Mouse (Mus musculus) megakaryocyte progenitor cell, adult 5-6 weeks (primary cell): Measurements from ENCODE around the gene Ly6g6f. TPM values are rescaled to one million over a fixed set of nuclear protein-coding genes. Genes with fewer than 3 reads are reported as not detected.

Experiments
- ATAC-seq: replicated peaks from 2 replicates; pipeline ENCODE4 v1.8.0; 2016; ENCODE audit warnings: mild to moderate bottlenecking, moderate TSS enrichment, inconsistent platforms; ENCODE audit not compliant: poor library complexity
- total RNA-seq, 2 experiments: library from RNA; stranded (forward) in 1 of 2; stranded (reverse) in 1 of 2; fragments of 157-497, 149-512 nt in 1 of 2; fragments of 200-1000 nt in 1 of 2; gene quantifications; 2 replicates each; pipeline versions ENCODE4 v1.2.3 to v1.2.4; 2015 to 2017

Gene Ly6g6f
- total RNA-seq, 2 experiments from 2014 or later: not detected

DNA sequence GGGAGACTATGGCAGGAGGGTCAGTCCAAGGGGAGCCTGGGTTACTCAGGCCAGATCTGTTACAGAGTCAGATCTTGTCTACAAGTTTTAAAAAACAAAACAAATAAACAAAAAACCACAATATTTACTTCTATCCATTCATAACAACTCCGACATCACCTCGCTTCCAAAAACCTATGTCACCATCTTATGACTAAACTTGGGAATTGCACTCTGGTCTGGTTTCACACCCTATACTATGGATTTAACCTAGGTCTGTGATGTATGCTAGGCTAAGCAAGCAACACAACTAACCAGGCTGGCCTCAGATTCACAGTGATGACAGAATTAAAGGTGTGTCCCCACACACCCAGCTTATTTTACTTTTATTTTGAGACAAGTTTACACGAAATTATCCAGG is 21.1 kb upstream of the Ly6g6f start:
- ATAC-seq: no peak

DNA sequence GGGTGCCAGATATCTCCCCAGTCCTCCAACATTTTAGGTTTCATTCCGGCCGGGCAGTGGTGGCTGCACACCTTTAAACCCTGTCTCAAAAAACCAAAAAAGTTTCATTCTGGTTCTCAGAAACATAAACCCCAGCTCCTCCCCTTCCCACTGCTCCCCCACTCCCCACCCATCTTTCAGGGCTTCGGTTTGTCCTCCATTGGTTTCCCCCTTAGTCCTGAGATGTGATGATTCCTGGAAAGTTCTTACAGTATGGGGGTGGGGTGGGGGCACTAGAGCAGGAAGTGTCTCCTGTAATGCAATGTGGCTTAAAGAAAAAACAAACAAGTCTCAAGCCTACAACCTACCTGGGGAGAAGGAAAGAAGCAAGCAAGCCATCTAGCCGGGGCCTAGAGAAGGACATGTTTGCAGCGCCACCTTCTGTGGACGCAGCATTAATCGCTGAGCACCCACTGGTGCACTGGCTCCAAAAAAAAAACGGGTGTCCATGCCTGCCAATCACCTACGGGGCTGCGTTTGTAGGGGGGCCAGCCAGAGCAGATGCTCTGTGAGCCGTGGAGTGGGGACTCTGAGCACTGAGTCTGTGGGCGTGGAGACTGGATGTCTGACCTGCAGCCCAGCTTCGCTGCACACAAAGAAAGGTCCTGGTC is 20.5 kb upstream of the Ly6g6f start:
- peak; percentile 51 for ATAC-seq

DNA sequence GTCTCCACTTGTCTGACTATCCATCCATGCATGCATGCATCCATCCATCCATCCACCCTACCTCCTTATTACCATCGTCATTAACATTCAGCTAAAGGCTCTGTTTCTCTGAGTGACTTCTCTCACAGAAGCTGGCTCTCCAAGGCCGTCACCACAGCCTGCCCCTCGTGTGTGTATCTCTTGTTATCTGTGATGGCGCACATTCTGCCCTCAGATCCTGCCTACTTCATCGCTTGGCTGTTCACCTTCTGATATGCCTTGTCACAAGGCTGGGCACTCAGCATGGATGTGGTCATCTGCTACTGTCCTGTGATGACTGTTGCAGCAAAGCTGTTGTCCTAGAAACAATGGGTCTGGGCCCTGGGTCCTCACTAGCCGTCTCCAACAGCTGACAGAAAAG is 19.3 kb upstream of the Ly6g6f start:
- ATAC-seq: peak; percentile 84

DNA sequence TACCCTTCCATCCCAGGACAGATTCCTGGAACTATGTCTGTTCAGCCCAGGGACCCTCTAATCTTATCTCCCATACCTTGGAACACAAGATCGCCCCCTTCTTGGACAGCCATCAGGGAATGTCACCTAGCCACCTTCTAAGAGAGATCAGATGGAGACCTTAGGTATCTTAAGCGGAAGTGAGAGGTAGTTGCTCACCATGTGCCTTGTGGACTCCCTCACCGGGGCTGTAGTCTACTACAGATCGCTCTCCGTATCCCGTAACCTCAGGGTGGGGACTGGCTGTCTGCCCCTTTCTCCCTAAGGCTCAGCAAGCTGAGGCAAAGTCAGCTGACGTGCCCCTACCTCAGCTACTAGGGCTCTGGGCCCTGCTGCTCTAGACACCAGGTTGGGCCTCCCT is 18.7 kb upstream of the Ly6g6f start:
- no peak for ATAC-seq

DNA sequence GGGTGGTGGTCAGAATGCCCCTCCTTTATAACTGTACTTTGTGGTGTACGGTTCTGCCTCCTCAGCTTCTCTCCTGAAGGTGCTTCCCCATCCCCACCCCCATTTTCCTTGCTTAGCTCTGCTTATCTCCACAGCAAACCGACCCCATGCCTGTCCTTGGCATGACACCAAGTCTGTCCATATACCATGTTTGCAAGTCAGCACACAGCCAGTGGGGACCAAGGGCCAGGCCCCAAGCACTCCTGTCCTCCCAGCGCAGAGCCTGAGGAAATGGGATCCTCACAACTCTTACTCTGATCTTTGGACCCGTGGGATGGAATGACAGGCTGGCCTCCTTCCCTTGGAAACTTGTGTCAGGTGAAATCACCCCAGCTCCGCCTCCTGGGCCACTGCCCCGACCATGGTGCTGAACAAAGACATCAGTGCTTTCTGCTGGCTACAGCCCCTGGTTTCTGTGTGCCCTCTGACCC is 17.8 kb upstream of the Ly6g6f start:
- peak; percentile 21 for ATAC-seq

DNA sequence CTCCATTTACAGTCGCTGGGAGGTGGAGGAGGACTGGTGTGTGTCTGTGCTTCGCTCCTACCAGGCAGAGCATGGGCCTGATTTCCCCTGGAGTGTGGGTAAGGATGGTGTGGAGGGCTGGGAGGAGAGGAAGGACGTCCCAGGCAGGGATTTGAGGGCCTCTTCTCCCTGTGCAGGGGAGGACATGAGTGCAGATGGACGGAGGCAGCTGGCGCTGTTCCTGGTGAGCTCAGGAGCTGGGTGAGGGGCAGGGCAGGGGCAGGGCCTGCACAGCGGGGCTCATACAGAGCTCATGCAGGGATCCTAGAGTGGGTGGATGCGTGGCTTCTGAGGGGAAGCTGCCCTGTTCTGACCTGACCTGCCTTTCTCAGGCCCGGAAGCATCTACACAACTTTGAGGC is 16.9 kb upstream of the Ly6g6f start:
- no peak for ATAC-seq

DNA sequence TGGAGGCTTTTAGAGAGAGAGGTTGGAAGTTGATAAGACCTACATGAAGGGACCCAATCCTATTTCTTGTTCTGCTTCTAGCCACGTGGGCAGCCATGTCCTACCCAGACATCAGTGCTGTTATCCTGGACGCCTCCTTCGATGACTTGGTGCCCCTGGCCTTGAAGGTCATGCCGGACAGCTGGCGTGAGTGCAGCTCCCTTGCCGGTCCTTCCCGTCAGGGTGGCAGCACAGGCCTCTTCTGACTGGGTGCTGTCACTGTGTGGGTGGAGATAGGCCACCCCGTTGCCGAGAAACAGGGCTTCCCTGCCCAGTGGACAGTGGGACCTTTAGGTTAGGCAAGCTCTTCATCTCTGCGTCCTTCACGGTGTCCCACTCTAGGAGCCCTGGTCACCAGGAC is 15.8 kb upstream of the Ly6g6f start:
- no peak for ATAC-seq

DNA sequence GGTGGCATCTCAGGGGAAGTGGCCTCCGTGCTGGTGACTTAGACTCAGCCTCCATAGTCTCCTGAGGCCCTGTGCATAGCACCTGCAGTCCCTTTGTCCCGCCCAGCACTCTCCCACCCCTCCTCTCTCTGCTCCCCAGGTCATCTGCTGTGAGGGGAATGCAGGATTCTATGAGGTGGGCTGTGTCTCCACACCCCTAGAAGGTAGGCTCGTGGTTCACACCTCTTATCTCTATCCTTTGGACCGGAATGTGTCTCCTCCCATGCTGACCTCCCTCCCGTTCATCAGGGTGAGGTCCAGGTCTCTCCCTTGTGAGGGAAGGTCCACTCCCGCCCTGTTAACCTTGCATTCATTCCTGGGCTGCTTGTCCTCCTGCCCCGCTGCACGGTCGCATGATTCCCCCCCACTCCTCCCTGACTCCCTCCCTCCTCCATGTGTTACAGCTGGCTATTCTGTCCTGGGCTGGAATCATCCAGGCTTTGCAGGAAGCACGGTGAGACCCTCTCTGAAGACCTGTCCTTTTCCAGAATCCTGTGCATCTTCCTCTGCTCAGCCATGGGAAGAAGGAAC is 14.9 kb upstream of the Ly6g6f start:
- ATAC-seq: no peak

DNA sequence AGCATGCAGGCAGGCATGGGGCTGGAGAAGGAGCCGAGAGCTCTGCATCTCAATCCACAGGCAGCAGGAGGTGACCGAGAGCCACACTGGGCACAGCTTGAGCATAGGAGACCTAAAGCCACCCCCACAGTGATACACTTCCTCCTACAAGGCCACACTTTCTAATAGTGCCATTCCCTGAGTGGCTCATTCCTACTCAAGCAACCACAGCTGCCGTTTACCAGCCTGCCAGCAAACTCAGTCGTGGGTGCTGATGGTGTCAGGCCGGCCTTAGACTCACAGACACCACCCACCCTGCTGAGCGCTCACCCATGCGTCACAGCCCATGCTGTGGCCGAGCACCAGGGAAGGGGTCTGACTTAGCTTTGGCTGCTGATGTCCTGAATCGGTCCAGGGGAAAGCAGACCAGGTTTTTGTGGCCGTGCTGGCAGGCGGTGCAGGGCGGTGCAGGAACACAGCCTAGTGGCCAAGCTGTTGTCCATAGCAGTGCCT is 11.8 kb upstream of the Ly6g6f start:
- ATAC-seq: no peak

DNA sequence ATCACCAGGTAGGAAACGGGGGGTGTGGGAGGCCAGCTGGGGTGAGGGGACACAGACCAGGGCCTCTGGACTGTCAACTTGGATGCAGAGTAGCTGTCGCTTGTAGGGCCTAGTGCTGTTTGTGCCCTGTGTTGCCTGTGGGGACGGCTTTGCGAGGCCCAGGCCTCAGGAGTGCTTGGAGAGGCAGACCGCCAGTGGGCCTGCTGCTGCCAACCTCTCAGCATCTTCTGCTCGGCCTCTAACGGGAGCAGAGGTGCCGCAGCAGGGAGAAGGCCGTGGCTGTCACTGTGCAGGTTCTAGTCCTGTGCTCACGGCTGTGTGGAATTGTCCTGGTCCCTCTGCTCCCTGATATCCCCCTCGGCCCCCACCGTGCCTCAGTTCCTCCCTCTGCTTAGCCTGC is 11.2 kb upstream of the Ly6g6f start:
- ATAC-seq: no peak

DNA sequence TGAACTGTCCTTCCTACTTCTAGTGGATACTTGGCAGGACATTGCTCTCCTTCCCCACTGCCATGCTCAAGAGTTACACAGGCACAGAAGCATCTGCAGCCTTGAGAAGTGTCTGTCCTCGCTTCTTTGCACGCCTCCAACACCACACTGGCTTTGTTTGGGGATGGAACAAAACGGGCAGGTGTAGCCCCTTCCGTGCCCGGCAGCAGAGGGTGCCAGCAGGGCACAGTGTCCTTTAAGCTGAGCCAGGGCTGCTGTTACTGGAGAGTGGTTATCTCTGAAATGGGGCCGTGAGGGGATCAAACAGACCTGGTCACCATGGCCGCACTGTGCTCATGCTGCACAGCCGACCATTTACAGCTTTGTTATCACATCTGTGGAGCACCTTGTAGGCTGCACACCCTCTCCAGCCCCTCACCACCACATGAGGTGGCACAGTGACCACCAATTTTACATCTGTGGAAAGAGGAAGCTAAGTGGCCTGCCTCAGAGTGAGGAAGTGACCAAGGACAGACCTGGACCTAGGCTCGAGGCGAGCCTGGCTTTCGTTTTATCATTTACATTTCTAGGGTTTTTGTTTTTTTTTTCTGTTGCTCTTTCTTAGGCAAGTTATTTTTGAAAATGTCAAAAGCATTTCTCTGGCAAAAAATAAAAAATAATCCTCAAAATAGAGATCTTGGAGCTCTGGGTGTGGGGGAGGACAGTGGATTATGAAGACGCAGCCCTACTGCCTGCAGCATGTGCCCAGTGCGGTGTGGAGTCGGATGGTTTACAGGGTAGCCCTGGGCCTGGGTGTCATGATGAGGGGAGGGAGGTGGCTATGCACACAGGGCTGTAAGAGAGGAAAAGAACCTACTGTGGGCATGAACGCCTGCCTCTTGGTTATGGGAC is 9.3 kb upstream of the Ly6g6f start:
- no peak for ATAC-seq

DNA sequence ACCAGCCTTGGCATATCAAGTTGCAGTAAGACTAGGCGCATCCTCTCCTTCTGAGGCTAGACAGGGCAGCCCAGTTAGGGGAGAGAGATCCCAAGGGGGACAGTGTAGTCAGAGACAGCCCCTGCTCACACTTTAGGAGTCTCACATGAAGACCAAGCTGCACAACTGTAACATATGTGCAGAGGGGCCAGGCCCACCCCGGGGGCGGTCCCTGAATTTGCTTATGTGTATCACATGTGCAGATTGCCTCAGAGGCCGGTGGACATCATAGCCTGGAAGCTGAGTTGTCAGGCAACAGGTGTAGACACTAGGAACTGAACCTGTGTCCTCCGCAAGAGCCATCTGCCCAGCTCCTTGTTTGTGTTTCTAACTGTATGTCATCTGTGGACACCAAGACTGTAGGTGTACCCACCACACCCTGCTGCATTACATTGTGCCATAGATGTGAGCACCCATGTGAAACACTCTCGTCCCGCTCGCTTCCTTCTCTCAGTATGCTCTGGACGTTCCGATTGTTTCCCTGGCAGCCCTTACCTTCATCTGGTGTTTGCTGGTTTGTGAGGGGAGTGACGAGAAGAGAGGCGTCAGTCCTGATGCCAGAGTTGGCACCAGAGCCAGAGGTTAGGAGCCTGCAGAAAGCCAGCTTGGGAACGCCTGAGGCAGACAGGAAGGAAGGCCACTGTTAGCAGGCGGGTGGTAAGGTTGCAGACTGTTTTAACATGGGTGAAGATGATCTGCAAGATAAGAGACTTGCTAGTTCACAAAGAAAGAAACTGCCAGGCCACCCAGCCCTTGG is 7.2 kb upstream of the Ly6g6f start:
- ATAC-seq: no peak

DNA sequence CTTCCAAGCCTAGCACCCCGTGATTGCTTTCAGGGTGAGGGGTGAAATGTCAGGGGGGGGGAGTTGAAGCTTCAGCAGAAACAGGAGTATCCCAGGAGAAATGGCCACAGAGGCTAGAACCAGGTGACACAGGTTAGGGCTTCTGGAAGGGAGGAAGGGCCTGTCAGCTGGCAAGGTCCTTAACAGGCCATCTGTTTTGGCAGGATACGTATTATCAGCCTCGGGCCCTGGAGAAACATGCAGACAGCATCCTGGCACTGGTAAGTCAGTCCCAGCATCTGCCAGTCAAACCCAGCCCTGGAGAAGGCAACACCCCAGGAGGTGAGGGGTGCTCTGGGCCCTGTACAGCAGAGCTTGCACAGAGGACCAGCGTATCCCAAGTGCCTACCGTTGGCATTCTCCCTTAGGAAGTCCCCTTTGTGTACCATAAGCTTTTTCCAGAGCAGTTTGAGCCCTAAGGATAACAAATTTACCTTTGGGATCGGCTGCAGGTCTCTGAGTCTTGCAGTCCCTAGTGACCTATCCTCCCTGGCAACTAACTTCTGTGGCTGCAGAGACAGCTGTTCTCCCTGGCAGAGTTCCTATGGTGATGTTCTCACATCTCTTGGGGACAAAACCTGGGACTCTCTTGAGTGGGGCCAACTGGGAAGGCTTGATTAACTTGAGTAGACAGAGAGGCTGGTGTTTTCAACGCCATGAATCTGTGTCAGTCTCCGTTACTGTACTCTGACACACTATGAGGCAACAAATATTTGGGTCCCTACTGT is 4.9 kb upstream of the Ly6g6f start:
- peak; percentile 69 for ATAC-seq

DNA sequence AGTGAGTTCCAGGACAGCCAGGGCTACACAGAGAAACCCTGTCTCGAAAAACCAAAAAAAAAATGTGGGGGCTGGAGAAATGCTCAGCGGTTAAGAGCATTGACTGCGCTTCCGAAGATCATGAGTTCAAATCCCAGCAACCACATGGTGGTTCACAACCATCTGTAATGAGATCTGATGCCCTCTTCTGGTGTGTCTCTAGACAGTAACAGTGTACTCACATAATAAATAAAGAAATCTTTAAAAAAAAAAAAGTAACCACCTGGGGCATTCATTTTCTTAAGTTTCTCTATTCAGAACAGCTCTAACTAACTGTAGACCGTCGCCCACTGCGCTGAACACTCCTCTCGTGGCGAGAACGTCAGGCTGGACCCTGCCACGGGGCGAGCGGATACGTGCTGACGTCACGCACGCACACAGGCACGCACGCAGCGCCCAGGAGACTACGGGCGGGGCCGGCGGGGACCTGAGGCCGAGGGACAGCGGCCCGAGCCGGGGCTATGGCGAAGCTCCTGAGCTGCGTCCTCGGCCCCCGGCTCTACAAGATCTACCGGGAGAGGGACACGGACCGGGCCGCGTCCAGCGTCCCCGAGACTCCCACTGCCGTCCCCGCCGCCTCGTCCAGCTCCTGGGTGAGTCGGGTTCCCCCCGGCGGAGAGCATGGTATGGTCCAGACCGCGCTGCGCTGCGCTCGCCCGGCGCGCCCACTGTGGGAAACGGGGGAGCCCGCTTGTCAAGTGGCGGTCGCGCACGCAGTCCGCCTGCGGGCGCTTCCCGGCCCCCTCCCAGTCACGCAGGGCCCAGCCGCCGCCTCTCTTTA is 3.6 kb upstream of the Ly6g6f start, which contains the start of gene Abhd16a:
Gene Abhd16a, plus strand, starts transcription at position 439 of the 820 bp plus-strand sequence.
- peak; percentile 93 for ATAC-seq

DNA sequence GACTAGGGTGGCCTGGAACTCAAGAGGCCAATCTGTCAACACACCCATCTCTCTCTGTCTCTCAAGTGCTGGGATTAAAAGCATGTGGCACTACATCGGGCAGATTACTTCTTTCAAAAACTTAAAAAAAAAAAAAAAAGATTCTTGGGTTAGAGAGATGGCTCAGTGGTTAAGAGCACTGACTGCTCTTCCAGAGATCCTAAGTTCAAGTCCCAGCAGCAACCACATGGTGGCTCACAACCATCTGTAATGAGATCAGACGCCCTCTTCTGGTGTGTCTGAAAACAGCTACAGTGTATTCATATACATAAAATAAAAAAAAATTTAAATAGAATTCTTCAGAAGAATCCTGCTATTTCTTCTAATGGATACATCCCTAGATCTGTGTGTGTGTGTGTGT is 2.7 kb upstream of the Ly6g6f start:
- ATAC-seq: no peak

DNA sequence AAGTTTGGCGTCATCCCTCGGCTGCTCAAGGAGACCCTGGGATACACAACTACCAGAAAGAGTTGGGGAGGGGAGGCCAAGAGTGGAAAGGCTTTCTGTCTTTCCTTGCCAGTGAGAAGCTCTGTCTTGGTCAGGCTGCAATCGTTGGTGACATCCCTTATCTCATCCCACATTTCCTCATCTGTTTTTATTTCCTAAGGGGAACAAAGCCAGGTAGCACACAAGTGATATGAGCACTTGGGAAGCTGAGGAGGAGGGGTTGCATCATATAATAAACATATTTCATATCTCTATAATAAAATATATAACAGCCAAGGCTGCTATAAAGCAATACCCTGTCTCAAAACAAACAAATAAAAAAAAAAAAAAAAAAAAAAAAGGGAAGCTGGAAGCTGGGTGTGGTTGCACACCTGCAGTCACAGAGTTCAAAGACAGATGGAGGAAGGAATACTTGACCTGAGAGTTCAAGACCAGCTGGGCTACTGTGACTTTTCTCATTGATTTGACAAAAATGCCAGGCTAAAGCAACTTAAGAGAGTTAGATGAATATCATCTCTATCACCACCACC is 1.4 kb downstream of the Ly6g6f start:
- ATAC-seq: no peak

DNA sequence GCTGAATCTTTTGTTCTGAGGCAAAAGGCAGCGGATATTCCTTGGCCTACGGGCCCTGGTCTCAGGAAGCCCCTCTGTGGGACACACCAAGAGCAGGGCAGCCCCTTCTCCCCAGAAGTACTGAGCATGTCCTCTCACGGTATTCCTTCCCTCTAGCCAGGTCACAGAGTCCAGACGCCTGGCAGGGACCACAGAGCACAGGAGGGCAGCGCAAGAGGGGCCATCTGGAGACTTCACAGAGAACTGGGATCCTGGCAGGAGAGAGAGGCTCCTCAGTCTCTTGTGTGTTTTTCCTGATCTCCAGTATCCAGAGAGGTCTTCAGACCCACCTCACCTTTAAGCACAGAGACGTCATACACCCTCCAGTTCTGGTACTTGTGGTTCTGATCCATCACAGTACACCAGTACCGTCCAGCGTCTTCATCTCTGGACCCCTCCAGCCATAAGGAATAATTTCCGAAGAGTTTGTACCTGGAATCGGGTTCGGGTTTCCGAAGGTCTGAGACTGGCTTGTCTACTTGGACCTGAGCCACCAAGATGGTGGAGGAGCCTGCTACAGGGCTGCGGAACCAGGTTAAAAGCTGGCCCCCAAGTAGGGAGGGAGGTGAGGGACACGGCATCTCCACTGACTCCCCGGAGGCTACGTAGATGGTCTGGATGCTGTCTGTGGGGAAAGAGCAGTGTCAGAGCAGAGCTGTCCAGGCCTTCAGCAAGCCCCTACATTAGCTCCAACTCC is 2.4 kb downstream of the Ly6g6f start:
- ATAC-seq: no peak

DNA sequence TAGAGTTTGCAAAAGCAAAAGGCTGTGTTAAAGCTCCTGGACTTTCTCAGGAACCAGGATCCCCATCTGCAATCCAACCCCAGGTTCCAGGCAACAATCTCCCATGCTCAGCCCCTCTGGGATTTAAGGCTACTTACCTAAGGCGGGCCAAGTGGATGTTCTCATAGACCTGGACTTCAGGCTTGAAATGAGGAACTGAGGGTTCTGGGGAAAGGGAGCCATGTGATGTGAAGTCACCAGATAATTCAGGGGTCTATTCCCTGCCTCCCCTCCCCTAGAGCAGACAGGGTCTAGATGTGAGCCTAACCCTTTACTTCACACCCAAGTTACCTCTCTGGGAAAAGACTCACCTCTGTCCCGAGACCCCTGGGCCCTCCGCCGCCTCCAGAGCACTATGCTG is 4.7 kb downstream of the Ly6g6f start:
- no peak for ATAC-seq
